Mouse (Mus musculus) liver, postnatal 0 days (tissue): ENCODE data around the gene Drg1.

Experiments used
- CTCF ChIP-seq: sonication (generic); IDR thresholded peaks from 2 replicates; pipeline ENCODE4 v1.5.1; 2016; ENCODE audit warnings: antibody characterized with exemption, low read depth
- EP300 ChIP-seq: IDR thresholded peaks from 2 replicates; pipeline ENCODE4 v1.6.1; 2016; ENCODE audit warnings: antibody characterized with exemption, low read depth, mild to moderate bottlenecking

DNA sequence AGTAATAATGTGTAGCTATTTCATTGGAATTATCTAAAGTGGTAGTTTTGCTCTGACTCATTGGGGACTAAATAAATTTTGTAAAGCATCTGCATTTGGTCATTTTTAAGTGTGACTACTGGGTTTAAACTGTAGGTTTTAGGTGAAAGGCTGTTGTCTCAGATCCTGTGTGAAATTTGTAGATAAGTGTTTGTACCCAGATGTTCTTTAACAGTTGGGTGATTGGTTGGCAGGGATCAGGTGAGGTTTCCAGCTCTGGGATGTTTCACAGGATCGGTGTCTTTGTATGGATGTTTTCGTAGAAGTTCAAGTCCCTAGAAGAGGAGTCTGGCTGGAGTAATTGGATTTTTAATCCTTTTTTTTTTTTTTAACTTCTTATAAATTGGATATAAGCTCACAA, 62.4 kb downstream of the Drg1 start:
- TF ChIP-seq CTCF, result no peak
- TF ChIP-seq EP300, result no peak
